Mouse (Mus musculus) embryo, embryonic 11.5 days (tissue): ENCODE data around the gene Fcgrt.

ENCODE experiments used
- DNase-seq: peaks from one replicate; pipeline ENCODE4 v3.0.0-alpha.2; 2012; ENCODE audit warnings: low read depth, low spot score

Fcgrt gene

DNA sequence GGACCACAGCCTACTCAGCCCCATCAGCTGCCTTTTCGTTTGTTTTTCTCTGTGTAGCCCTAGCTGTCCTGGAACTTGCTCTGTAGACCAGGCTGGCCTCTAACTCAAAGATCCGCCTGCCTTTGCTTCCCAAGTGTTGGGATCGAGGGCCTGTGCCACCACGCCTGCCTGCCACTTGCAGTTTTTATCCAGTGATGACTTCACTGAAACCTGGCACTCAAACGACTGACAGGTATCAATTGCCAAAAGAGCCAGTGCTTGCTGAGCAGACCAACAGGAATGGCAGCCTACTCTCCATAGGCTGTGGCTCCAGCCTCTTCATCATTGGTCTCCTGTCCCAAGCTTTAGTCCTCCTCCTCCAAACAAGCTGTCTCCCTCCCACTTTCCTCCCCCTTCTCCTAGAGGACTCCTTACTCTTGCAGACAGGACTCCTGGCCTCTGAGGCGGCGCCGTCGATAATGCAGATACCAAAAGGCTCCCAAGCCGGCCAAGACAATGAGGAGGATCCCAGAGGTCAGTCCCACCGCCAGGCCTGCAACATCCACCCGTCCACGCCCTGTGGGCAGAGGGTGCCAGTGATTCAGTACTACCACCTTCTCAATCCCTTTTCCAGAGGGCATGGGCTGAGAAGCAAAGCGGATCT, 47.2 kb downstream of the Fcgrt start:
- no peak for DNase-seq

DNA sequence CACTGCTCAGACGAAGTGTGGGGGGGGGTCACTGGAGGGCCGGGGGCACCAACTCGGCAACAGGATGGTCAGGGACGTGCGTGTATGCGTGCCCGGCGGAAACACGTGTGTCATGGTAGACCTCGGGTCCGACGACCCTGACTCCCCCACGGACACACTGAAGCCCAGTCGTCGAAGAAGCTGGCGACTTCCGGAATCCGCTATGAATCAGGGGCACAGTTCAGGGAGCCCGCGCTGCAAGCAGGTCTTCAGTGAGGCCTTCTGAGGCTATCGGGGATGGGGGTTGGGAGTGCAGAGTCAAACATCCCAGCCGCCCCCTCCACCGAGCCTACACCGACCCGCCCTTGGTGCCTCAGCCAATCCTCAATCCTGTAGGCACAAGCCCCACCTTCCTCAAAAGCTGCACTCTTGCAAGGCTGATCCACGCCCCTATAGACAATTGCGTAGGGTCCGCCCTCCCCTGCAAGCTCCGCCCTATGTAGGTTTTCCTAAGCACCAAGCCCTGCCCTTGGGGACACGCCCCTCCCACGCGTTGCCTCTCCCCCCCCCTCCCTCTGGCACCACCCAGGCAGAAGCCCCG, 49.6 kb downstream of the Fcgrt start:
- DNase-seq: peak; percentile 93

DNA sequence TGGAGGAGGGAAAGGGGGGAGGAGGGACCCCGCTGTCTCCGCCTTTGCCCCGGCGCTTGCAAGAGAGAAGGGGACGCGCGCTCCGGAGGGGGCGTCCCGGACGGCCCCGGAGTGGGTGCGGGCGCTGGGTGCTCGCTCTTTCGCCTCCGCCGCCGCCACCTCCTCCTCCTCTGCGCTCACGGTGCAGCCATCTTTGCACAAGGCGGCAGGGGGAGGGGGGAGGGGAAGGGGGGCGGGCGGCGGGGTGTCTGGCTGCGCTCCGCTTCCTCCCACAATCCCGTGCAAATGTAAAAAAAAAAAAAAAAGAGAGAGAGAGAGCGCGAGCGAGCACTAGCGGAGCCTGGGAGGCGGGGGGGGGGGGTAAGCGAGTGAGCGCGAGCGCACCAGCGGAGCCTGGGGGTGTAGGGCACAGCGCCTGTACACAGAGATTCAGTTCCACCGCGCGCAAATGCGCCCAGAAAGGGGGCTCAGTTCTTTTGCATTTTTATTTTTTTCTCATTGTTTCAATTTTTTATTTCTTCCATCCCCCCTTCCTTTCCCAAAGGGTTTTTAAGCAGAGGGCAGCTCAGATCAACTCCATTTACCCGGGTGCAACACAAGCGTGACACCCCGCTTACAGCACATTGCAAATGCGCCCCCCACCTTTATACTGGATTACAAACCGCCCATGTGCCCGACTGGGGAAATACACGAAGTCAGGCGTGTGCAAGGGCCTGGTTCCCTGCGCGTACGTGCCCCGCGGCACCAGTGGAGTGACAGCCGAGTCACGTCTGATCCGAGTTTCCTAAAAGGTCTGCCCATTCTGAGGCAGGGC, 50.3 kb downstream of the Fcgrt start:
- DNase-seq: peak; percentile 59

DNA sequence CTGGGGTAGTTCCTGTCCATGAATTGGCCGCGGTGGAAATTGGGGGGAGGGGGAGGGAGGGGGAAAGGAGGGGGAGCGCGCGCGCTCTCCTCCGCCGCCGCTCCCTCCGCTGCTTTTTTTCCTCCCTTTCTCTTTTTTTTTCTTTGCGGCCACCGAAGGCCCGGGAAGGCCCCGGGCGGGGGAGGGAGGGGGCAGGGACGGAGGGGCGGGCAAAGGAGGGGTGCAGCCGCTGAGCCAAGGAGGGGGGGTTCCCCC, 50.9 kb downstream of the Fcgrt start, which contains the start of gene Prr12:
Gene Prr12, minus strand, starts transcription at position 20 of the 255 bp plus-strand sequence.
- peak; percentile 51 for DNase-seq

DNA sequence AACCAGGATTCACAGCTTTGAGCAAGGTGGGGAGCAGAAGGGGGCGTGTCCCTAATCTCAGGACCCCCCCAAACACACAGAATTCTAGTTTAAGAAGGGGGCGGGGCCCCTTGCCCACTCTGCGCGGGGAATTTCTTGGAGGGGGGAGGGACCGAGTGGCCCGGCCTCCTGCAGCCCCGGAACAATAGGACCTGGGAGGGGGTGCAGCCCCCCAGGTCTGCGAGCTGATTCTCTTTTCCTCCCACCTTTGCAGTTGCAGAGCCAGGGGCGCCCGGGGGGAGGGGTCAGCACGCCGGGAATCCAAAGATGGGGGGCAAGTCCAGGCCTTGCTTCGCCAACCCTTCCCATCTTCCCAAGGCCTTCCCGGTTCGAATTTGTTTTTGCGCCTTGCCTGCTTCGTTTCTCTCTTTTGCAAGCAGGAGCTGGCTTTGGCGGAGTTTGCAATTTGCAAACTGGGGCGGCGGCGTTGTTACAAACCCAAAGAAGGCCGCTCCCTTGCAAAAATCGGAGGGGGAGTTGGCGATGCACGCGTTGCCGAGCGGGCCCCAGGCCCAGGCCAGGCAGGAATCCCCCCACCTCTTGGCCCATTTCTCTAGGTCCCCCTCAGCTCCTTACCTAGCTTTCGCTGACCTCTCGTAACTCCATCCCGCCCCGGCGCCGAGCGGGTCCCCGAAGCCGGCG, 51.3 kb downstream of the Fcgrt start:
- DNase-seq: no peak

DNA sequence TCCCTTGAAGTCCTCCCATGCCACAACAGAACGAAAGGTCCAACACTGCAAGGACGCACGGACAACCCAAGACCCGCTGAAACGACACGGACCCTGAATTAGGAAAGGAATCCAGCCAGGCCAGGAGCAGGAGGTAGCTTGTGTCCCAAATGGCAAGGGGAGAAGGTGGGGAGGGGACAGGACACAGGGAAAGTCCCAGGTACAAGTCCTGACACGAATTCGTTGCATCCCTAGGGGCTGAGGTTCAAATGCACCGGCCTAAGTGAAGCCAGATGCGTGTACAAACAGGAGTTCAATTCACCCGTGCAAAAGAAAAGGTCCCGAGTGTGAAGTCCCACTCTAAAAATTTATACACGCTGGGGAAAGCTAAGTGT, 52.1 kb downstream of the Fcgrt start:
- no peak for DNase-seq

DNA sequence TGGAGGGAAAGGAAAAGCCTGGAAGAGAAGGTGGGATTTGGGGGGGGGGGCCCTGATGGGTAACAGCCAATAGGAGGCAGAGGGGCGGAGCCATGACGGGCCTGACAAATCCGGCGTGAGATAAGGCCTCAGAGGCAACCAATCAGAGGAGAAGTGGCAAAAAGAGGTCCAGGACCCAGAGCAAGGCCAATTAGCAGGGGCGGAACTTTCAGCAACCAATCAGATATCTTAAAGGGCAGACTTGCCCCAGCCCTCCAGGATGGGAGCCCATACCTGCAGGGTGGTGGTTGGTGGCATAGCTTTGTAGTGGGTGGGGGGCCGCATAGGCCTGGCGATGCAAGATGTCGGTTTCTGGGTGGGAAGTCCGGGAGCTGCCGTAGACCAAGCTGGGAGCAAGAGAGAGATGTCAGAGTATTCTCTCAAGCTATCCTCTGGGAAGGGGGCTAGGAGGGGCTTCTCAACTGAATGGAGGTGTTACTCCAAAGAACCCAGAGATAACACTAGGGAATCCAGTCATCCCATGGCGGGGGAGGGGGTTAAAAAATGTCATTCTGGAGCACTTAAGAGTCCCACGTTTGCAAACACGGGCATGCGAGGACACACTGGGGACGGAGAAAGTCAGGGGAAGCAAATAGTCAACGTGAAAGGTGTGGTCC, 52.6 kb downstream of the Fcgrt start:
- peak; percentile 77 for DNase-seq

DNA sequence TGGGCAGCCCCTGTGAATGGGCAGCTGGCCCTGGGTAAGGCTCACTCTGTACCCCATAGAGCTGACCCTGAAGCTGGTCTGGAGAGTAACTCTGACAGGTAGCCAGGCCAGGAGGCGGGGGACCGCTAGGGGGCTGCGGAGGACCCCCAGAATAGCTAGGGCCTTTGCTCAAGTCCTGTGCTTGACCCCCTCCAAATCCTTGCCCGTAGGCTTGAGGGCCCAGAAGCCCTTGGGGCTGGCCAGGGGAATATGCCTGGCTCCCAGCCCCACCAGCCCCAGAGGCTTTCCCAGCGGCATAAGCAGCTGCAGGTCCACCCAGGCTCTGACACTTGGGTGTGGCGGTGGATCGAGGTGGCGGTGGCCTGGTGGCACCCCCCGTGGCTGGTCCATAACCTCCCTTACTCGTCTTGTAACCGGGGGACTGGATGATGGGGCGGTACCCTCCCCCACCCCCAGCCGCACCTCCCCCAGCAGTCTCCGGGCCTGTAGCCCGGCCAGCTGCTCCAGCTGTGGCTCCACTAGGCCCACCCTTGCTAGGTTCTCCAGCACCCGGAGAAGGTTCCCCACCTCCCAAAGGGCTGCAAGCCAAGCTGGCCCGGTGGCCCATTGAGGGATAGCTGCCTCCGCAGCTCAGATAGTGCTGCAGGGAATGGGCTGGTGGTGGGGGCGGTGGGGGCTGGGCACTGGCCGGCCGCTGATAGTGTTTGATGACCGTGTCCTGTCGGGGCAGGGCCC, 54.6 kb downstream of the Fcgrt start:
- DNase-seq: no peak

DNA sequence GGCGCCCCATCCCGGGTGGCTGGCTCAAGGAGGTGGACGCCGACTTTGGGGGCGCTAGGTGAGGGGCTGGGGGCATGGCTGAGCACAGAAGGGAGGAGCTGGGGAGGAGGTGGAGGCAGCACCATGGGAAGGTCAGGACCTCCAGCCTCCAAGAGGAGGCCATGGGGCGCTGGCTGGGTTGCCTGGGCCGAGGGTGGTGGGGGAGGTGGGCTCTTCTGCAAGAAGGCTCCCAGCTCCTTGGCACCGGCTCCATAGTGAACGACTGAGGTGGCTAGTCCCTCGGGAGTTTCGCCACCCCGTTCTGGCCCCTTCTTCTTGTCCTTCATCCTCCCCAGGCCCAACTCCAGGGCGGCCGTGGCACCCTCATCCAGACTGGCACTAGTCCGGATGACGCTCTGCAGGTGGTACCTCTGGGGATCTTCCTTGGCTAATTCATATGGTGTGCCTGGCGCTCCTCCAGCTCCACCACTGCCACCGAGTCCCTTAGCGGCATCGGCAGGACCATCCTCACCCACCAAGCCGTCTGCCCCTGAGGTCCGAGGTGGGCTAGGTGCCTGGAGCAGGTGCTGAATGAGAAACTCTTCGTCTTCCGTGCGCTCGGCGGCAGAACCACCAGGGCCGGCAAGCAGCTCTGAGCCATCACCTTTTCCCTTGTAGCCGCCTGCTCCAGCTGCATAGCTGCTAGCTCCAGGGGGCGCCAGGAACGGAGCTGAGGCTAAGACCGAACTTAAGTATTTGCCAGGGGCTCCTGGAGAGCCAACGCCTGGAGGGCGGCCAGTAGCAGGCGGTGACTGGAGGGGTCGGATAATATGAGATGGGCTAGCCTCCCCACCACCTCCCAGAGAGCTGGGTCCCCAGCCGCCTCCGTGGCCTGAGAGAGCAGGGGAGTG, 55.4 kb downstream of the Fcgrt start:
- DNase-seq: no peak

DNA sequence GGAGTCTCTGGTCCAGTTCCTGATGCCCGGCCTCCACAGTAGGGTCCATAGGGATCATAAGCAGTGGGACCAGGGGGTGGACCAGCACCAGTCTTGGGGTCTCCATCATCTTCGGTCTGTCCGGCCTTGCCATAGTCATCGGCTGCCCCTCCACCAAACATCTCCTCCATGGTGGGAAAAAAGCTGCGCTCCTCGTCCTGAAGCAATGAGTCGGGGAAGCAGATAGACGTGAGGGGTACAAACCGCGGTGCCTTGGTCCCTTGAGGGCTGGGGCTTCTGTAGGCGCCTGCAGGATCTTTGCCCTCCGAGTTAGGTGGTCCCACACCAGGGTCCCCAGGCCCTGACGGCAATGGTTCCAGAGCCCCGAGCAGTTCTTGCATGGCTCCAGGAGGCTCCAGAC, 56.2 kb downstream of the Fcgrt start:
- no peak for DNase-seq

DNA sequence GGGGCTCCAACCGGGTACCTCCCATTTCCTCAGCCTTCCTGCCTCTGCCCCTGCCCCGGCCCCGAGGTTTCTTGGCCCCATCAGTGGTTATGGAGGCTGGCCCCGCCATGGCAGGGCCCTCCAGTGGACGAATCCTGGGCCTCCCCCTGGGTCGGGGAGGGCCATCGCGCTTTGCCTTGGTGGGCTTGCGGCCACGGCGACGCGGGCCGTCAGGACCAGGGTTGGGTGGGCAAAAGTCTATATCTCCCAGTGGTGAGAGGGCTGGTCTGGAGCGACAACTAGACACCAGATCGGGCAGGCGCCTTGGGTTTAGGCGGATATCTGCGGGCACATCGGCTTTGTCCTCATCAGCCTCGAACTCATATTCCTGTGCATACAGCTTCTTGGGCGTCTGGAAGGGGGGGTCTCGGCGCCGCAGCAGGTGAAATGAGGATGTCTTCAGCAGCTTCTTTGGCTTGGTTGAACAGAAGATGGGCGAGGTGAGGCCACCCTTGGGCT, 56.7 kb downstream of the Fcgrt start:
- DNase-seq: no peak

DNA sequence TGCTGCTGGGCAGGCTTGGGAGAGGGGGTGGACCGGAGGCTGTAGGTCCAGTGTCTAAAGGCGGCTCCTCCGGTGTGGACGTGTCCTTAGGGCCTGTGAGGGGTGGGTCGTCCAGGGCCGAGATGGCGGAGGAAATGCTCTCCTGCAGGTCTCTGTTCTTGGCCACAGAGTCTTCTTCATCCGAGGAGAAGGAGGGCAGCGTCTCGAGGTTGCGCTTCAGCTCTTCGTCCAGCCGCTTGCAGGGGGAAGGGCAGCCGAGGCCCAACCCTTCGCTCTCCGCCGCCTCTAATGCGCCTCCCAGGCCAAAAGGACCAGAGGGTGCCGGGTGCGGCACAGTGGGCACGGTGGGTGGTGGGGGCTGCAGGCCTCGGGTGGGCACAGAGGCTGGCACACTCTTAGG, 57.9 kb downstream of the Fcgrt start:
- DNase-seq: no peak

DNA sequence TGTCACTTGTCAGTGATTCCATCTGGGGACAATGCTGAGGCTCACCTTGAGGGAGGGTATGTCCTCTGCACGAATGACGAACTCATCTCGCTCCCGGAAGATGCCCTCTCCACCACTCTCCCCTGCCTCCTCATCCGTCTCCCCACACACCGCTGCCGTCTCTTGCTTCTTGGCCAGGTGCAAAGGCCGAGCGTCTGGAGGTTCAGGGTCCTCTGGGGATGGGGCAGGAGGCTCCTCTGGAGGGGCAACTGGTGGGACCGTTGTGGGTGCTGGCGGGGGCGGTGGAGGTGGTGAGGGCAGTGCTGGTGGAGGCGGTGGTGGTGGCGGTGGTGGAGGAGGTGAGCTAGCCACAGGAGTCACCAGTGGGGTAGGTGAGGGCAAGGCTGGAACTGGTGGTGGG, 60.3 kb downstream of the Fcgrt start:
- DNase-seq: no peak
